Mouse (Mus musculus): ENCODE measurements around the gene Galntl5. TPM values are rescaled to one million over a fixed set of nuclear protein-coding genes. Genes with fewer than 3 reads are reported as not detected.

The Galntl5 gene
- polyA plus RNA-seq (2016; fragmentation: Nextera tagmentation; extraction: Ambion mirVana), result not detected in 2 replicates

DNA sequence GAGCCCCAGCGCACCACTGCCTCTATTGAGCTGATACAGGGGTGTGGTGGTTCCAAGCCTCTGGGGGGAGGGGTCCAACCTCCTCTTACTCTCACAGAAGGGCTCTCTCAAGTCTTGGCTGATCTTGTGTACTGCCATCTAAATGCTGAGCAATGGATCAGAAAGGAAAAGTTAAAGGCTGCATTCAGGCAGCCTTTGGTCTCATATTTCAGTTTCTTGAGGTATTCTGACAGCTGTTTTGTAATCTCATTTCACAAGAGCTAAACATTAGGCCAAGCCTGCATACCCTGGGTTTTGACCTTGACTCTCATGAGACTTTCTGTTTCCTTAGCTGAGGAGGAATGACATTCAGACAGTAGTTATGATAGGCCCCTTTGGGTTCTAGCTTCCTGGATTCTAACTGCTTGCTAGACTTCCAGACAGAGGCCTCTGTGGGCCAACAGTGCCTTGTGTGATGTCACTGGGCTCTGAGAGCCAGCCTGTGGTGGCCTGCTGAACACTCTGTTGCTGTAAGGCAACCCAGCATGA, at the start of gene Galntl5:
Galntl5 (plus strand) TSS at position 457 of the 528 bp plus-strand sequence.
- WGBS, result 79% methylated on average over 1 of the region's 1 CpGs
- H3K27me3 ChIP-seq (ENCODE audit: poor library complexity, severe bottlenecking), result no peaks in the 10 kb centered on the region
- no peaks in the 10 kb centered on the region for H3K4me1 ChIP-seq
- no peak within 1 kb of the TSS for H3K4me3 ChIP-seq
- no peaks in the 10 kb centered on the region for H3K9me3 ChIP-seq
- no peak for DNase-seq (ENCODE audit: extremely low spot score, low spot score)
- no peak within 1 kb of the TSS for H3K27ac ChIP-seq
- H3K36me3 ChIP-seq (replicated peaks), result no peaks in the 10 kb centered on the region

DNA sequence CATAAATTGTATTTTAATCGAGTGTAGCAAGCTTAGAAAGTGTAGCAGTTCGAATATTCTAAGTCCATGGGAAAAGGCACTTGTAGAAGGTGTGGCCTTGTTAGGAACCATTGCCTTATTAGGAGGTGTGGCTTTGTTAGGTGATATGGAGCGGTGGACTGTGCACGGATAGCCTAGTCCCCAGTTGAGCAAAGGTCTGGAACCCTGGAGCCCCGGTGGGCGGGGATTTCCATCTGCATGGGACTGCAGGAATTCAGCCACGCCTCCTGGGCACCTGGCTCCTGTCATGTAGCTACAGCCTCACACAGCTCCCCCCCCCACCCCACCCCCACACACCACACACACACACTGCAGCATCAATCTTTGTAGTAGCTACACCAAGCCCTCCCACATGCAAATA, 34.6 kb upstream of the Galntl5 start:
- H3K9me3 ChIP-seq, result no peaks in the 10 kb centered on the region
- no peaks in the 10 kb centered on the region for H3K27me3 ChIP-seq (ENCODE audit: poor library complexity, severe bottlenecking)
- H3K4me1 ChIP-seq, result no peaks in the 10 kb centered on the region
- WGBS, result 79% methylated on average over 7 of the region's 7 CpGs
- DNase-seq (ENCODE audit: extremely low spot score, low spot score), result no peak
- no peak overlapping the region for H3K4me3 ChIP-seq
- no peak overlapping the region for H3K27ac ChIP-seq
- no peaks in the 10 kb centered on the region for H3K36me3 ChIP-seq (replicated peaks)

DNA sequence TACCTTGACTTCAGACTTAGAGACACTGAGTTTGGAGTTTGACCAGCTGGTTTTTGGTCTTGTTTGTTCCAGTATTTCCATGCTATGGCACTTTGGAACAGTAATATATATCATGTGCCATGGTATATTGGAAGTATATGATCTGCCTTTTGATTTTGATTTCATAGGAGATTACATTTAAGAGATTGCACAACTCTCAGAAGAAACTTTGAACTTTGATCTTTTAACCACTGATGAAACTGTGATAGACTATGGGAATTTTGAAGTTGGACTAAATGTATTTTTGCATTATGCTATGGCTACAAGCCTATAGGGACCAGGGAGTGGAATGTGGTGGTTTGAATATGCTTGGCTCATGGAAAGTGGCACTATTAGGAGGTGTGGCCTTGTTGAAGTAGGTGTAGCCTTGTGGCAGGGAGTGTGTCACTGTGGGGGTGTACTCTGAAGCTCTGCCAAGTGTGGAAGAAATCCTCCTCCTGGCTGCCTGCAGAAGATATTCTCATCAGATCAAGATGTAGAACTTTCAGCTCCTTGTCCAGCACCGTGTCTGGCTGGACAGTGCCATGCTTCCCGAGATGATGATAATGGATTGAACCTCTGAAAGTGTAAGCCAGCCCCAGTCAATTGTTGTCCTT, 31.8 kb upstream of the Galntl5 start:
- Histone ChIP-seq H3K36me3 (replicated peaks) (no peaks in the 10 kb centered on the region), H3K4me3 (no peak overlapping the region), H3K9me3 (no peaks in the 10 kb centered on the region), H3K4me1 (peaks cover 8% of the 10 kb centered on the region), H3K27ac (no peak overlapping the region), H3K27me3 (ENCODE audit: poor library complexity, severe bottlenecking) (no peaks in the 10 kb centered on the region)
- DNase-seq (ENCODE audit: extremely low spot score, low spot score), result no peak
- WGBS, result 84% methylated on average over 2 of the region's 2 CpGs

DNA sequence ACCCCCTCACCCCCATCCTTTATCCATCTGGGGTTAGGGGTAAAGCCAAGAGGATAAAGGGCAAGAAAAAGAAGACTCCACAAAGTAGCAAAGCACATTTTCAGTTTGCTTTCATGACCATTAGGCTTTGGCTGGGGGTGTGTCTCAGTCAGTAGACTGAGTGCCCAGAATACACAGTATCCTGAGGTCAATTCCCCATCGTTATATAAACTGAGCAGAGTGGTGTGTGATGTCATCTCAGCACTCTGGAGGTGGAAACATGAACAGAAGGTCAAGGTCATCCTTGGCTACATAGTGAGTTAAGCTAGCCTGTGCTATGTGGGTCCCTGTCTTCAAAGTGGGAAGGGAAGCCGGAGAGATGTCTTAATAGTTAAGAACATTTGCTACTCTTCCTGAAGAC, 27.8 kb upstream of the Galntl5 start:
- DNase-seq (ENCODE audit: extremely low spot score, low spot score), result no peak
- 83% methylated on average over 2 of the region's 2 CpGs for WGBS

DNA sequence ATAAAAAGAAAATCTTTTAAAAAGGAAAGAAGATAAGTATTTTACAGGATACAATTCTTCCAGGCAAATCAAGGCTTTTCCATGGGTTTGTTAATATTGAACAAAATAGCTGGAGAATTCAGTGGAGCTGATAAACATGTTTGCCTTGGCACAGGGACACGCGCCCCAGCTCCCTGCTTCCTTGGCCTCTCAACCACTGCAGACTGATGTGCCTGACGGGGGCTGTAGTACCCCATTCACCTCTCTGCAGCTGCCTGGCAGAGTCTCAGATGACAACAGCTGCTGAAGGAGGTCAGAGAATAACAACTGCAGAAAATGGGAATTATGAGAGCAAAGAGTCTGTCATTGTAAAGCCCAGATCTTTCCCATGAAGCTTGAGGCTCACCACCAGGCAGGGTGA, 27.3 kb upstream of the Galntl5 start:
- Histone ChIP-seq H3K9me3 (no peaks in the 10 kb centered on the region), H3K36me3 (replicated peaks) (no peaks in the 10 kb centered on the region), H3K4me3 (no peak overlapping the region), H3K27me3 (ENCODE audit: poor library complexity, severe bottlenecking) (no peaks in the 10 kb centered on the region), H3K27ac (peak overlapping the region; percentile 31; the same call in 1 of the 2 replicates), H3K4me1 (peaks cover 17% of the 10 kb centered on the region)
- no peak for DNase-seq (ENCODE audit: extremely low spot score, low spot score)
- WGBS, result 74% methylated on average over 3 of the region's 3 CpGs

More for the DNA sequence above, 27.8 kb upstream of the Galntl5 start:
- Histone ChIP-seq H3K9me3 (no peaks in the 10 kb centered on the region), H3K4me1 (peaks cover 17% of the 10 kb centered on the region), H3K36me3 (replicated peaks) (no peaks in the 10 kb centered on the region), H3K27me3 (ENCODE audit: poor library complexity, severe bottlenecking) (no peaks in the 10 kb centered on the region), H3K27ac (no peak overlapping the region), H3K4me3 (no peak overlapping the region)

DNA sequence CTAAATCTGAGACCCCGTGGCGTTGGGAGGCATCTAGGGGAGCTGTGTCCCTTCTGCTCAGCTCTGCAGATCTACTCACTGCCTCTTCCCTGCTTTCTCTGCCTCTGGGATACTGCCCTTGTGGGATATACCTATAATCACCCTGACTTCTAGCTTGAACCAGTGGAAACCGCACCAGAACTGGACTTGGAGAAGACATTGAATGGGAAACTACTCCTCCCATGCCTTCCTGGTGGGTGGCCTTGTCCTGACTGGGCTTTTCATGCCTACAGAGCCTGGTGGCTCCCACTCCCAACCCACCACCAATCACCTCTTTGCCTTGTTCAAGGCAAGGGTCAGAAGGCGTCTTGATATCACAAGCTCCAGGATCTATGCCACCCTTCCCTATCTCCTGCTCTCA, 26.4 kb upstream of the Galntl5 start:
- WGBS, result 92% methylated on average over 4 of the region's 4 CpGs
- H3K4me1 ChIP-seq, result peaks cover 17% of the 10 kb centered on the region
- H3K4me3 ChIP-seq, result no peak overlapping the region
- H3K27ac ChIP-seq, result peak overlapping the region; percentile 20; the same call in 1 of the 2 replicates
- no peaks in the 10 kb centered on the region for H3K9me3 ChIP-seq
- DNase-seq (ENCODE audit: extremely low spot score, low spot score), result no peak
- H3K27me3 ChIP-seq (ENCODE audit: poor library complexity, severe bottlenecking), result no peaks in the 10 kb centered on the region
- no peaks in the 10 kb centered on the region for H3K36me3 ChIP-seq (replicated peaks)

DNA sequence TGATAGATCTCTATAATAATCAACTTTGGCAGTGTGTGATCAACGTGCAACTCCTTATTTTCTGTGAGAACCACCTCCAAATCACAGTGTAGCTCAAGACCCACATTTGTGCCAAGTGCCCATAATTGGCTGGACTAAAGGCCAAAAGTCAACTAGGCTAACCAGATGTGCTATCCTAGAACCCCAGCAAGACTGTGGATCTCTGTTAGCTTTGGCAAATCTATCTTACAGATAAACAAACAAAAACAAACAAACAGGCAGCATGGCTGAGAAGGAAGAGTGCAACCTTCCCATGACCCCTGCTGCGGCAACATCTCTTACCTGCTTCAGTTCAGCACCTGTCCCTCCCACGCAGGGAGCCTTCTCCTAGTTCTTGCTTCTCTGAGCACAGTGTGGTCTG, 25.9 kb upstream of the Galntl5 start:
- H3K27me3 ChIP-seq (ENCODE audit: poor library complexity, severe bottlenecking), result no peaks in the 10 kb centered on the region
- H3K36me3 ChIP-seq (replicated peaks), result no peaks in the 10 kb centered on the region
- no peak overlapping the region for H3K4me3 ChIP-seq
- DNase-seq (ENCODE audit: extremely low spot score, low spot score), result no peak
- H3K9me3 ChIP-seq, result no peaks in the 10 kb centered on the region
- H3K27ac ChIP-seq, result no peak overlapping the region
- peaks cover 17% of the 10 kb centered on the region for H3K4me1 ChIP-seq
- WGBS, result 86% methylated on average over 3 of the region's 3 CpGs

DNA sequence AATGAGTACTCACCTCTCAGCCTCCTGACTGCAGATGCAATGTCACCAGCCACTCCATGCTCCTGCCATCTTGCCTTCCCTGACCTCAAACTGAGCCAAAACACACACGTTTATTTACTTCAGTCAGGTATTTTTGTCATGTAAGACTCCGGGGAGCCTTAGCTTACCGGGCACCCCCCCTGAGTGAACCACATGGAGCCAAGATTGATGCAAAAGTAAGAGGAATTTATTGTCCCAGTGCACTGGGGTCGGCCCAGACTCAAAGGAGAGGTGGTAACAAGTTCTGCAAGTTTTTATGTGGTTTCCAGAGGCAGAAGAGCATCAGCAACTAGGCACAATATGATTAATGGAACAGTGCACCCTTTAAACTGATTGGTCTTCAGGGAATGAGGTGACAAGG, 24.1 kb upstream of the Galntl5 start:
- H3K9me3 ChIP-seq, result no peaks in the 10 kb centered on the region
- 61% methylated on average over 4 of the region's 4 CpGs for WGBS

DNA sequence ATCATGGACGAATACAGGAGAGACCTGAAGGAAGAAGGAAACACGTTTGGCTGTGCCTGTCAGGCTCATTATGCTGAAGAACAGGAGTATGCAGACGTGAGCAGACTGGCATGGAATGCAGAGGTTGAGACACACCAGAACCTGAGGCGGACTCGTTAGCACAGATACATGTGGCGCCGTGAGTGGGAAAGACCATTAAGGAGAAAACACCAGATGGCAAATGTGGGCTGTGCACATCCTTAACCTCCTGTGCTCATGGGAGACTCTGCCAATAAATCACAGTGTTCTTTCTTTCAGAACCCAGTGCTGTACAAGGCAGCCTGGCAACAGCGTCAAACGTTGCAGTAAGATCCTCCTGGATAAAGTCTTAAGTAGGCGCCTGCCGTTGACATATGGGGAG, 20.7 kb upstream of the Galntl5 start:
- no peaks in the 10 kb centered on the region for H3K27me3 ChIP-seq (ENCODE audit: poor library complexity, severe bottlenecking)
- DNase-seq (ENCODE audit: extremely low spot score, low spot score), result no peak
- no peak overlapping the region for H3K27ac ChIP-seq
- WGBS, result 90% methylated on average over 11 of the region's 11 CpGs
- H3K9me3 ChIP-seq, result no peaks in the 10 kb centered on the region
- no peak overlapping the region for H3K4me3 ChIP-seq
- H3K4me1 ChIP-seq, result peaks cover 3% of the 10 kb centered on the region; the same call in 1 of the 2 replicates
- H3K36me3 ChIP-seq (replicated peaks), result no peaks in the 10 kb centered on the region

More for the DNA sequence above, 24.1 kb upstream of the Galntl5 start:
- H3K27me3 ChIP-seq (ENCODE audit: poor library complexity, severe bottlenecking), result no peaks in the 10 kb centered on the region
- no peak for DNase-seq (ENCODE audit: extremely low spot score, low spot score)
- no peaks in the 10 kb centered on the region for H3K36me3 ChIP-seq (replicated peaks)
- no peak overlapping the region for H3K27ac ChIP-seq
- H3K4me3 ChIP-seq, result no peak overlapping the region
- H3K4me1 ChIP-seq, result peaks cover 17% of the 10 kb centered on the region

DNA sequence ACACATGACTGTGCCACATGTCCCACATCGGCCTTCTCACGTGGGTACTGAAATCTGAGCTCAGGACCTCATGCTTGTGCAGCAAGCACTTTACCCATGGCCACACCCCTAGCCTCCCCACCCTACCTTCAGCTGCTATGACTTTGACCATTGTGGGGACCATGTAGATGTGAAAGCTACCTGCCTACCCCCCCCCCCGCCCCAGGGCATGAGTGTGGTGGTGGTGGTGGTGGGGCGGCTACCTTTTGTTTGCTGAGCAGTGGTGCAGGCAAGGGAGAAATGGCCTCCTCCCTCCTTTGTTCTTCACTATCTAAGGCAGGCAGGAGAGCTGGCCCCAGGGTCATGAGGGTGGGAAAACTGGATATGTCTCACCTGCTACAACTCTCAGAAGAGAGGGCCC, 18.3 kb upstream of the Galntl5 start:
- Histone ChIP-seq H3K36me3 (replicated peaks) (no peaks in the 10 kb centered on the region), H3K9me3 (no peaks in the 10 kb centered on the region), H3K27ac (no peak overlapping the region), H3K4me3 (no peak overlapping the region), H3K27me3 (ENCODE audit: poor library complexity, severe bottlenecking) (no peaks in the 10 kb centered on the region), H3K4me1 (peaks cover 3% of the 10 kb centered on the region; the same call in 1 of the 2 replicates)
- DNase-seq (ENCODE audit: extremely low spot score, low spot score), result no peak
- 87% methylated on average over 4 of the region's 4 CpGs for WGBS

DNA sequence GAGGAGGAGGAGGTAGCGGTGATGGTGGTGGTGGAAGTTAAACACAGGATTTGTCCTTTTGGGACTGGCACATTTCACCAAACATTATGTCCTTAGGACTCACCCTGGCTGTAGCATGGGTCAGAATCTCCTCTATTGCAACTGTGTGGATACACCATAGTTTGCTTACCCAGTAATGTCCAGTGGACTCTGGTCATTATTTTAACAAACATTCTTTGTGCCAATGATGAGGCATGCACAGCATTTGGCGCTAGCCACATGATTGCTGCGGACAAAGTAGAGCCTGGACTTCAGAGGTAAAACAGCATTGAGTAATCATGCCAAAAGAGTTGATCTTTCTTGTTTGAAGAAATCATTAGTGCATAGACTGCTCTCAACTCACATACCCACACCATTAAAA, 17.3 kb upstream of the Galntl5 start:
- H3K9me3 ChIP-seq, result no peaks in the 10 kb centered on the region
- no peak overlapping the region for H3K27ac ChIP-seq
- H3K4me3 ChIP-seq, result no peak overlapping the region
- H3K27me3 ChIP-seq (ENCODE audit: poor library complexity, severe bottlenecking), result no peaks in the 10 kb centered on the region
- WGBS, result 92% methylated on average over 3 of the region's 3 CpGs
- no peak for DNase-seq (ENCODE audit: extremely low spot score, low spot score)
- H3K36me3 ChIP-seq (replicated peaks), result no peaks in the 10 kb centered on the region
- H3K4me1 ChIP-seq, result no peaks in the 10 kb centered on the region

DNA sequence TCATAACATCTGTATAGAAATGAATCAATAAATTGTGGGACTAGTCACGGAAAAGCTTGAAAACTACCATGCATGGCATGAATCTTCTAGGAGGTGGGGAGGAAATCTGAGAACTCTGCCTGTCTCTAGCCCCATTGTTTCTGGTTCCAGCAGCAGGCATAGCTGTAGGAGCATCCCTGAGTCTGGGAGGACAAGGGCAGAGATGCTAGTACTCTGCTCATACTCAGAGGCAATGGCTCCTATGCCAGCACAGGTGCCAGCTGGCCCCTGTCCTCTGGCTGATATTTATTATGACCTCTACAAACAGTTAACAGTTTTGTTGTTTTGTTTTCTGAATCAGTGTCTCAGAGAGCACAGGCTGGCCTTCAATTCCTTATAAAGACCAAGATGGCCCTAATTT, 16.9 kb upstream of the Galntl5 start:
- DNase-seq (ENCODE audit: extremely low spot score, low spot score), result no peak
- no peaks in the 10 kb centered on the region for H3K9me3 ChIP-seq
- 92% methylated on average over 1 of the region's 1 CpGs for WGBS
- no peaks in the 10 kb centered on the region for H3K4me1 ChIP-seq
- H3K36me3 ChIP-seq (replicated peaks), result no peaks in the 10 kb centered on the region
- no peaks in the 10 kb centered on the region for H3K27me3 ChIP-seq (ENCODE audit: poor library complexity, severe bottlenecking)
- H3K27ac ChIP-seq, result no peak overlapping the region
- H3K4me3 ChIP-seq, result no peak overlapping the region

DNA sequence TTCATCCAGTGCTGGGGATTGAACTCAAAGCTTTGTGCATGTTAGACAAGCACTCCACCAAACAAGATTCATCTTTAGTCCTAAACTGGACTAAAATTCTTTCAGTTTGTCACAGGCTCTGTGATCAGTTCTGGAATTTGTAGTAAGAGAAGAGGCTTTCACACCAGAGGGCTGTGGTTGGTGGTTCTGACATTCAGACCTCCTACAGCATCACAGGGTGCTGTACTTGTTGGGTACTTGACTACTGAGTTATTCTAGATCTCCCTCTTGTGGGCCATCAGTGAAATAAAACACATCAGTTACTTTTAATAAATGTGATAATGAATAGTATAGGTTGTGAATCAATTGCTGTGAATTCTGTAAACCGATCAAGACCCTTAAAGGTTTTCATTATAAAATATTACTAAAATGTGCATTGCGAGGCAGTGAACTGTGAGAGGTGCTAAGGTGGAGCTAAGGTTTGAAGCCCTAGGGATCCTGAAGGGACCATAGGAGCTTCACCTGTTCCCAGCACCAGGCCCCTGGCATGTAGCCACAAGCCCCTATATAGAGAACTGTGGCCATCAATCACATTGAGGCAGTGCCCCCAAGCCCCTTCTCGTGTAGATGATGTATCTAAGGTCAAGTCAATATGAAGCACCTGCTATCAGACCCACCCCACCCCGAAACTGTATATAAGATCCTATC, 16.0 kb upstream of the Galntl5 start:
- WGBS, result 87% methylated on average over 4 of the region's 4 CpGs
- H3K4me3 ChIP-seq, result no peak overlapping the region
- H3K9me3 ChIP-seq, result no peaks in the 10 kb centered on the region
- no peak overlapping the region for H3K27ac ChIP-seq
- no peaks in the 10 kb centered on the region for H3K27me3 ChIP-seq (ENCODE audit: poor library complexity, severe bottlenecking)
- DNase-seq (ENCODE audit: extremely low spot score, low spot score), result no peak
- no peaks in the 10 kb centered on the region for H3K36me3 ChIP-seq (replicated peaks)
- H3K4me1 ChIP-seq, result no peaks in the 10 kb centered on the region

Data from forebrain, embryonic 10.5 days (tissue).